Mouse (Mus musculus): ENCODE data around the gene E330017A01Rik. TPM values are rescaled to one million over a fixed set of nuclear protein-coding genes. Genes with fewer than 3 reads are reported as not detected.

E330017A01Rik gene
- not detected for total RNA-seq (2021)
- long read RNA-seq, experiment 1, result 0 reads
- long read RNA-seq, experiment 2, result 0 reads

- intact Hi-C loops (cut with DNase I; ENCODE audit: low total_unique reads), result no loop called here
- no peak for DNase-seq
These were observed at the start of gene E330017A01Rik for GRCm38 (mm10) chr16:58638689-58639175. E330017A01Rik (minus strand) TSS chr16:58638739.

GRCm38 (mm10) chr16:58685548-58686537 is 47.3 kb upstream of the E330017A01Rik start:
- intact Hi-C loops (cut with DNase I; ENCODE audit: low total_unique reads), result no loop called here
- DNase-seq, result no peak

- no peak for DNase-seq
- intact Hi-C loops (cut with DNase I; ENCODE audit: low total_unique reads), result no loop called here
These were observed 46.0 kb upstream of the E330017A01Rik start for GRCm38 (mm10) chr16:58684537-58684936.

GRCm38 (mm10) chr16:58683911-58684310 is 45.4 kb upstream of the E330017A01Rik start:
- intact Hi-C loops (cut with DNase I; ENCODE audit: low total_unique reads), result no loop called here
- DNase-seq, result no peak

- intact Hi-C loops (cut with DNase I; ENCODE audit: low total_unique reads), result no loop called here
- DNase-seq, result no peak
These were observed 44.3 kb upstream of the E330017A01Rik start for GRCm38 (mm10) chr16:58682870-58683269.

- DNase-seq, result no peak
- intact Hi-C loops (cut with DNase I; ENCODE audit: low total_unique reads), result no loop called here
These were observed 43.5 kb upstream of the E330017A01Rik start for GRCm38 (mm10) chr16:58682046-58682445.

GRCm38 (mm10) chr16:58678660-58679059 is 40.1 kb upstream of the E330017A01Rik start:
- intact Hi-C loops (cut with DNase I; ENCODE audit: low total_unique reads), result loop anchor here (10.0 kb wide), 1 partner anchor 56 kb away; no protein-coding TSS in a partner anchor
- DNase-seq, result no peak

GRCm38 (mm10) chr16:58677491-58677890 is 39.0 kb upstream of the E330017A01Rik start:
- intact Hi-C loops (cut with DNase I; ENCODE audit: low total_unique reads), result loop anchor here (10.0 kb wide), 1 partner anchor 57 kb away; no protein-coding TSS in a partner anchor
- DNase-seq, result no peak

GRCm38 (mm10) chr16:58676633-58677032 is 38.1 kb upstream of the E330017A01Rik start:
- no peak for DNase-seq
- intact Hi-C loops (cut with DNase I; ENCODE audit: low total_unique reads), result loop anchor here (10.0 kb wide), 1 partner anchor 58 kb away; no protein-coding TSS in a partner anchor

- intact Hi-C loops (cut with DNase I; ENCODE audit: low total_unique reads), result loop anchor here (10.0 kb wide), 1 partner anchor 59 kb away; no protein-coding TSS in a partner anchor
These were observed 37.6 kb upstream of the E330017A01Rik start for GRCm38 (mm10) chr16:58676156-58676555.

GRCm38 (mm10) chr16:58675256-58675655 is 36.7 kb upstream of the E330017A01Rik start:
- intact Hi-C loops (cut with DNase I; ENCODE audit: low total_unique reads), result loop anchor here (10.0 kb wide), 1 partner anchor 60 kb away; no protein-coding TSS in a partner anchor
- DNase-seq, result no peak

More at GRCm38 (mm10) chr16:58676156-58676555, 37.6 kb upstream of the E330017A01Rik start:
- no peak for DNase-seq

GRCm38 (mm10) chr16:58673811-58674410 is 35.4 kb upstream of the E330017A01Rik start:
- DNase-seq, result no peak
- intact Hi-C loops (cut with DNase I; ENCODE audit: low total_unique reads), result loop anchor here (10.0 kb wide), 1 partner anchor 61 kb away; no protein-coding TSS in a partner anchor

- intact Hi-C loops (cut with DNase I; ENCODE audit: low total_unique reads), result loop anchor here (10.0 kb wide), 1 partner anchor 62 kb away; no protein-coding TSS in a partner anchor
- DNase-seq, result no peak
These were observed 33.9 kb upstream of the E330017A01Rik start for GRCm38 (mm10) chr16:58672396-58672795.

GRCm38 (mm10) chr16:58671212-58671985 is 32.9 kb upstream of the E330017A01Rik start:
- intact Hi-C loops (cut with DNase I; ENCODE audit: low total_unique reads), result loop anchor here (10.0 kb wide), 1 partner anchor 63 kb away; no protein-coding TSS in a partner anchor
- no peak for DNase-seq

- no peak for DNase-seq
- intact Hi-C loops (cut with DNase I; ENCODE audit: low total_unique reads), result loop anchor here (10.0 kb wide), 1 partner anchor 64 kb away; no protein-coding TSS in a partner anchor
These were observed 32.1 kb upstream of the E330017A01Rik start for GRCm38 (mm10) chr16:58670643-58671042.

- intact Hi-C loops (cut with DNase I; ENCODE audit: low total_unique reads), result loop anchor here (10.0 kb wide), 2 partner anchors 65 to 375 kb away; no protein-coding TSS in a partner anchor
- peak; percentile 72 for DNase-seq
These were observed 31.5 kb upstream of the E330017A01Rik start, which contains the start of gene Cpox for GRCm38 (mm10) chr16:58669917-58670630. Cpox (plus strand) TSS chr16:58670292.

- DNase-seq, result no peak
These were observed 30.7 kb upstream of the E330017A01Rik start for GRCm38 (mm10) chr16:58669264-58669663.

GRCm38 (mm10) chr16:58668586-58668985 is 30.0 kb upstream of the E330017A01Rik start:
- intact Hi-C loops (cut with DNase I; ENCODE audit: low total_unique reads), result loop anchor here (10.0 kb wide), 1 partner anchor 374 kb away; no protein-coding TSS in a partner anchor
- no peak for DNase-seq

More at GRCm38 (mm10) chr16:58669264-58669663, 30.7 kb upstream of the E330017A01Rik start:
- intact Hi-C loops (cut with DNase I; ENCODE audit: low total_unique reads), result loop anchor here (10.0 kb wide), 1 partner anchor 374 kb away; no protein-coding TSS in a partner anchor

Data from gastrocnemius, postnatal 14 days (tissue).